ENCODE assay signal across 10 mouse cellular contexts in genomic region chr8:117333619-117334018, GRCm38 (mm10).
A peak's percentile ranks its signal among the peaks of the same experiment; 100 is the strongest.
DNase-seq lines count a peak whose midpoint lies in the region; ATAC-seq and TF ChIP-seq lines count a peak whose summit lies in the region.
"Had no signal": no experiment of that assay in that cellular context is flagged by ENCODE, and none has a peak within 500 bp of the region (broad histone marks: within the 10 kb centered on the region; RNA-seq: fewer than 3 reads in every experiment).

No protein-coding gene starts in this region.

- 0 out of 2 replicates have a peak overlapping the region, but pooled peaks have one; percentile 2 for H3K27ac ChIP-seq in forebrain, embryonic 14.5 days (ENCODE audit: low read depth, low read length)
- H3K27ac ChIP-seq in forebrain, embryonic 13.5 days, result no peak overlapping the region
- no peak overlapping the region for H3K27ac ChIP-seq in ES-E14 (ENCODE audit: insufficient read depth, low read depth, low read length, poor library complexity, severe bottlenecking)
- H3K27ac ChIP-seq in intestine, embryonic 16.5 days (ENCODE audit: low read length), result peak overlapping the region; percentile 89
- H3K27ac ChIP-seq in liver, embryonic 13.5 days, result peak overlapping the region; percentile 96

- H3K9ac ChIP-seq in forebrain, embryonic 14.5 days (ENCODE audit: low read length), result no peak overlapping the region
- H3K9ac ChIP-seq in forebrain, embryonic 13.5 days, result no peak overlapping the region
- peak overlapping the region; percentile 7; the same call in 1 of the 2 replicates for H3K9ac ChIP-seq in ES-E14 (ENCODE audit: insufficient read depth, low read depth, low read length, poor library complexity, severe bottlenecking)
- H3K9ac ChIP-seq in intestine, embryonic 16.5 days (ENCODE audit: low read depth, low read length), result peak overlapping the region; percentile 51
- H3K9ac ChIP-seq in liver, embryonic 13.5 days, result peak overlapping the region; percentile 67
- H3K9ac ChIP-seq: lung, embryonic 15.5 days had no signal

- H3K36me3 ChIP-seq in forebrain, embryonic 14.5 days (ENCODE audit: control insufficient read depth, insufficient read depth, low read length), result no peaks in the 10 kb centered on the region
- H3K36me3 ChIP-seq in forebrain, embryonic 13.5 days (ENCODE audit: poor library complexity, severe bottlenecking), result no peaks in the 10 kb centered on the region
- H3K36me3 ChIP-seq in ES-E14 (ENCODE audit: control insufficient read depth, insufficient read depth, low read length, poor library complexity, severe bottlenecking), result no peaks in the 10 kb centered on the region; the same call in 1 of the 2 replicates
- no peaks in the 10 kb centered on the region for H3K36me3 ChIP-seq in intestine, embryonic 16.5 days (ENCODE audit: control insufficient read depth, insufficient read depth, low read length)
- no peaks in the 10 kb centered on the region for H3K36me3 ChIP-seq in liver, embryonic 13.5 days
- H3K36me3 ChIP-seq: lung, embryonic 15.5 days had no signal

- H3K4me3 ChIP-seq in forebrain, embryonic 14.5 days (ENCODE audit: low read depth, low read length), result no peak overlapping the region
- no peak overlapping the region for H3K4me3 ChIP-seq in forebrain, embryonic 13.5 days
- H3K4me3 ChIP-seq in ES-E14 (ENCODE audit: insufficient read depth in 1 of 2, low read depth in 1 of 2, low read length in 2 of 2, poor library complexity in 1 of 2, severe bottlenecking in 1 of 2), result no peak overlapping the region
- H3K4me3 ChIP-seq in intestine, embryonic 16.5 days (ENCODE audit: low read length), result no peak overlapping the region
- H3K4me3 ChIP-seq in liver, embryonic 13.5 days (replicated peaks), result peak overlapping the region; percentile 40; the same call in 1 of the 2 replicates
- H3K4me3 ChIP-seq: lung, embryonic 15.5 days had no signal

- 68% methylated on average over 6 of the region's 6 CpGs for WGBS in forebrain, embryonic 14.5 days
- WGBS in forebrain, embryonic 13.5 days, result 65% methylated on average over 6 of the region's 6 CpGs
- 38% methylated on average over 6 of the region's 6 CpGs for WGBS in intestine, embryonic 16.5 days
- 55% methylated on average over 6 of the region's 6 CpGs for WGBS in liver, embryonic 13.5 days (ENCODE audit: insufficient replicate concordance)

- H3K4me1 ChIP-seq in forebrain, embryonic 14.5 days (ENCODE audit: control insufficient read depth, insufficient read depth, low read length), result peaks cover 22% of the 10 kb centered on the region
- H3K4me1 ChIP-seq in forebrain, embryonic 13.5 days, result peaks cover 58% of the 10 kb centered on the region
- peaks cover 6 to 47% of the 10 kb centered on the region in 2 experiments for H3K4me1 ChIP-seq in ES-E14 (ENCODE audit: control insufficient read depth in 2 of 2, insufficient read depth in 2 of 2, low read length in 2 of 2, poor library complexity in 1 of 2)
- H3K4me1 ChIP-seq in intestine, embryonic 16.5 days (ENCODE audit: control insufficient read depth, insufficient read depth, low read length), result peaks cover 68% of the 10 kb centered on the region
- peaks cover 90% of the 10 kb centered on the region for H3K4me1 ChIP-seq in liver, embryonic 13.5 days (replicated peaks)

- in situ Hi-C loops in ES-E14 (cut with MboI; ENCODE audit: low sequenced_read_pairs in 2 of 2, unreplicated experiment in 2 of 2), result no loop called here

- no peak overlapping the region for H3K4me2 ChIP-seq in forebrain, embryonic 14.5 days (ENCODE audit: low read length)
- H3K4me2 ChIP-seq in forebrain, embryonic 13.5 days, result no peak overlapping the region
- peak overlapping the region; percentile 29 for H3K4me2 ChIP-seq in intestine, embryonic 16.5 days (ENCODE audit: low read depth, low read length)
- peak overlapping the region; percentile 65 for H3K4me2 ChIP-seq in liver, embryonic 13.5 days
- H3K4me2 ChIP-seq: lung, embryonic 15.5 days had no signal

- ATAC-seq in forebrain, embryonic 14.5 days, result no peak
- no peak for ATAC-seq in forebrain, embryonic 13.5 days
- ATAC-seq in intestine, embryonic 16.5 days, result peak; percentile 32; the same call in 1 of the 2 replicates
- no peak for ATAC-seq in liver, embryonic 13.5 days (ENCODE audit: low read depth)

- H3K9me3 ChIP-seq in forebrain, embryonic 14.5 days (replicated peaks; ENCODE audit: control insufficient read depth, low read length), result no peaks in the 10 kb centered on the region
- H3K9me3 ChIP-seq in forebrain, embryonic 13.5 days (replicated peaks), result no peaks in the 10 kb centered on the region
- no peaks in the 10 kb centered on the region for H3K9me3 ChIP-seq in ES-E14 (ENCODE audit: control insufficient read depth, insufficient read depth, low read depth, low read length)
- no peaks in the 10 kb centered on the region for H3K9me3 ChIP-seq in intestine, embryonic 16.5 days (ENCODE audit: control insufficient read depth, low read length)
- H3K9me3 ChIP-seq in liver, embryonic 13.5 days (replicated peaks), result no peaks in the 10 kb centered on the region
- H3K9me3 ChIP-seq: lung, embryonic 15.5 days had no signal

- H3K27me3 ChIP-seq in forebrain, embryonic 14.5 days (replicated peaks; ENCODE audit: control insufficient read depth, insufficient read depth, low read length), result no peaks in the 10 kb centered on the region
- H3K27me3 ChIP-seq in forebrain, embryonic 13.5 days, result no peaks in the 10 kb centered on the region
- H3K27me3 ChIP-seq in intestine, embryonic 16.5 days (replicated peaks; ENCODE audit: control insufficient read depth, insufficient read depth, low read length), result no peaks in the 10 kb centered on the region
- no peaks in the 10 kb centered on the region for H3K27me3 ChIP-seq in liver, embryonic 13.5 days
- H3K27me3 ChIP-seq: lung, embryonic 15.5 days had no signal

- no peak for DNase-seq in forebrain, embryonic 14.5 days (ENCODE audit: low spot score)
- DNase-seq in ES-E14 (ENCODE audit: low read depth, low spot score), result no peak
- DNase-seq in liver, embryonic 13.5 days, result no peak
- no peak for DNase-seq in cerebellum, adult 11 months
- DNase-seq in right cerebral cortex, adult 18-20 months, result no peak
- DNase-seq in spleen, adult 12 weeks (ENCODE audit: low spot score), result no peak
- DNase-seq: heart, postnatal 36 days had no signal

TF ChIP-seq in ES-E14, 5 proteins besides CTCF, POLR2A, EP300 and RAD21:
- no peak for TF ChIP-seq MAFK (IDR thresholded peaks at IDR 0.05; ENCODE audit: insufficient read depth, low read depth, low read length)
- no peak for TF ChIP-seq ZC3H11A (IDR thresholded peaks at IDR 0.05; ENCODE audit: borderline replicate concordance, low read depth, low read length)
- TF ChIP-seq ZNF384 (IDR thresholded peaks at IDR 0.05; ENCODE audit: low read depth, low read length), result no peak
- no peak for TF ChIP-seq CHD2 (IDR thresholded peaks at IDR 0.05; ENCODE audit: low read depth, low read length)

Comparison
In these comparisons a context has a peak if more than half of its experiments do, and no peak if none do; other contexts are left out.
1. H3K27ac ChIP-seq: peak in forebrain, embryonic 14.5 days (single experiment), intestine, embryonic 16.5 days (single experiment) and liver, embryonic 13.5 days (single experiment); none in forebrain, embryonic 13.5 days (single experiment) and ES-E14 (single experiment).
2. H3K4me2 ChIP-seq: peak in intestine, embryonic 16.5 days (single experiment) and liver, embryonic 13.5 days (single experiment); none in forebrain, embryonic 14.5 days (single experiment) and forebrain, embryonic 13.5 days (single experiment).
3. H3K9ac ChIP-seq: peak in ES-E14 (single experiment), intestine, embryonic 16.5 days (single experiment) and liver, embryonic 13.5 days (single experiment); none in forebrain, embryonic 14.5 days (single experiment) and forebrain, embryonic 13.5 days (single experiment).